ENCODE assay signal across 8 mouse cellular contexts in the genomic region with DNA sequence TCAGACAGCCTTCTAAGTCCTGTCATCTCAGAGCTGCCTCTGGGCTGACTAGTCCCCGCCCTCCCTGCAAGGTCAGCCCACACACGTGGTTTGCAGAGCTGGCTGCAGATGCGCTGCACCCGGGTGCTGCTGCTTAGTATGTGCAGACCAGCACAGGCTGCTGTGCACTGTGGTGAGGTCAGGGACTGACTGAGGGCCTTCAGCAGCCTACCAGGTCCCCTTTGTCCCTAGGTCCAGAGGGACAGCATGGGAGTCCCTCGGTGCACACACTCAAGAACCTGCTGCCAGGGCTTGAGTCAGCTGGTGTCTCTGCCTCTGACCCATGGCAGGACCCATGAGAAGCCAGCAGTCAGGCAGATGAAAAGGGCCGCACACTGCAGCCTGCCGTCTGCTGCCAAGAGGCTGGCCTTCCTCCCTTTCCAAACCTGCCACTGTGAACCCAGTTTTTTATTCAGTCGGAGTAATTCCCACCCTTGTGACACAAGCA. TPM values are rescaled to one million over a fixed set of nuclear protein-coding genes. Genes with fewer than 3 reads are reported as not detected.
DNase-seq lines count a peak whose midpoint lies in the region; ATAC-seq lines count a peak whose summit lies in the region.

No protein-coding gene starts in this region.

- ATAC-seq in activated CD4-positive, CD25-positive, alpha-beta regulatory T cell, adult 4 months: peak; percentile 57
- ATAC-seq in forebrain, embryonic 12.5 days (ENCODE audit: low FRiP score): peak; percentile 61
- ATAC-seq in lung, embryonic 16.5 days (ENCODE audit: low read depth): peak; percentile 53
- ATAC-seq in neutrophil, adult 5-6 weeks (ENCODE audit: extremely low read depth, insufficient number of reproducible peaks, low FRiP score, poor library complexity, severe bottlenecking): peak; percentile 53

- peak overlapping the region; percentile 25; the same call in 1 of the 2 replicates for H3K9ac ChIP-seq in forebrain, embryonic 12.5 days
- H3K9ac ChIP-seq in lung, embryonic 16.5 days (ENCODE audit: low read length): peak overlapping the region; percentile 27; the same call in 1 of the 2 replicates

- no peaks in the 10 kb centered on the region; the same call in 1 of the 2 replicates for H3K36me3 ChIP-seq in forebrain, embryonic 12.5 days (replicated peaks)
- H3K36me3 ChIP-seq in lung, embryonic 16.5 days (ENCODE audit: control insufficient read depth, insufficient read depth, low read length): no peaks in the 10 kb centered on the region

- no peaks in the 10 kb centered on the region for H3K9me3 ChIP-seq in forebrain, embryonic 12.5 days
- no peaks in the 10 kb centered on the region for H3K9me3 ChIP-seq in lung, embryonic 16.5 days (ENCODE audit: control insufficient read depth, low read length)

- WGBS in forebrain, embryonic 12.5 days: 21% methylated on average over 8 of the region's 8 CpGs
- 6% methylated on average over 8 of the region's 8 CpGs for WGBS in lung, embryonic 16.5 days

- H3K4me3 ChIP-seq in forebrain, embryonic 12.5 days (replicated peaks): no peak overlapping the region
- H3K4me3 ChIP-seq in lung, embryonic 16.5 days (ENCODE audit: low read length): no peak overlapping the region

- intact Hi-C loops in heart, postnatal 25 days (cut with DNase I): loop anchor here (10.0 kb wide), 1 partner anchor 304 kb away; a partner anchor contains a TSS

- H3K4me1 ChIP-seq in forebrain, embryonic 12.5 days: peaks cover 37% of the 10 kb centered on the region
- H3K4me1 ChIP-seq in lung, embryonic 16.5 days (replicated peaks; ENCODE audit: control insufficient read depth, insufficient read depth, low read length): peaks cover 61% of the 10 kb centered on the region

- peak; percentile 50 for DNase-seq in 3134 (ENCODE audit: extremely low read depth, insufficient read length, low spot score)
- DNase-seq in heart, postnatal 25 days (ENCODE audit: low spot score): peak; percentile 55
- DNase-seq in kidney, postnatal 4 days: peak; percentile 72 to 84
- DNase-seq in thymus, postnatal 14 days: peak; percentile 74

- H3K4me2 ChIP-seq in forebrain, embryonic 12.5 days: no peak overlapping the region
- no peak overlapping the region for H3K4me2 ChIP-seq in lung, embryonic 16.5 days (ENCODE audit: low read depth, low read length)

- H3K27ac ChIP-seq in forebrain, embryonic 12.5 days: peak overlapping the region; percentile 43; the same call in 1 of the 2 replicates
- peak overlapping the region; percentile 88 for H3K27ac ChIP-seq in lung, embryonic 16.5 days (ENCODE audit: low read length)

- peaks cover 12% of the 10 kb centered on the region; the same call in 1 of the 2 replicates for H3K27me3 ChIP-seq in forebrain, embryonic 12.5 days
- H3K27me3 ChIP-seq in lung, embryonic 16.5 days (ENCODE audit: control insufficient read depth, insufficient read depth, low read depth, low read length): no peaks in the 10 kb centered on the region

RNA-seq across cellular contexts. Expression of a gene that starts 25.4 kb away (rescaled TPM):
- polyA plus RNA-seq in activated CD4-positive, CD25-positive, alpha-beta regulatory T cell, adult 4 months (2017; shearing (Covaris generic)): 10 to 100 TPM; 17.9 to 22.9 TPM
- 139 and 146 TPM in 2 replicates for polyA plus RNA-seq in forebrain, embryonic 12.5 days (2016; fragmentation: Nextera tagmentation; extraction: Ambion mirVana)
- 10 to 100 TPM; 85.3 to 95.1 TPM for total RNA-seq in heart, postnatal 25 days (2021)
- 64.2 and 77.3 TPM in 2 replicates for polyA plus RNA-seq in lung, embryonic 16.5 days (2015; fragmentation: Nextera tagmentation; extraction: Ambion mirVana)
- 19.2 and 24.2 TPM in 2 replicates for total RNA-seq in neutrophil, adult 5-6 weeks (2017)
